Mouse (Mus musculus): ENCODE data around the gene Rhobtb1.

DNA sequence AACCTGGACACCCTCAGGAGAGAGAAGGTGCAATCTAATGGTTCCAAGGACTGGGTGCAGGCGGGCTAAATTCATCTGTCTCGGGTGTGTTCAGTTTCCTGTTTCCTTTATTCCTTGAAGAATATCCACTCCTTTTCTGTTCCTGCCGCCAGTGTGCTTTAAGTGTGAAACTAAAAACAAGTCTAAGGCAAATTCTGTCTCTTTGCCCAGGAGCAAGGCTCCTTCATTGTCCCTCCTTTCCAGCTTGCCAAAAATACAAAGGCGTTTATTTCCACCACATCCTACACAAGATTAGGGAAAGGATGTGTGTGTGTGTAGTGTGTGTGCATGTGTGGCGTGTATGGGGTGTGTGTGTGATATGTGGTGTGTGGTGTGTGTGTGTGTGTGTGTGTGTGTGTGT lies 11.3 kb downstream of the Rhobtb1 start:
- TF ChIP-seq CTCF (IDR thresholded peaks at IDR 0.05; ENCODE audit: control insufficient read depth, insufficient read depth, insufficient replicate concordance, low read depth, low read length) = no peak
- no peak for TF ChIP-seq POLR2A (IDR thresholded peaks at IDR 0.05; ENCODE audit: control insufficient read depth, low read depth, low read length)

Data from testis, adult 2 months (tissue).